Mouse (Mus musculus) lung, embryonic 14.5 days (tissue): ENCODE data around the gene 1700042G07Rik. TPM values are rescaled to one million over a fixed set of nuclear protein-coding genes. Genes with fewer than 3 reads are reported as not detected.

Source experiments
- ATAC-seq: fragments of 200-750 bp; cut with Nextera tagmentation; 2 replicates; pipeline ENCODE4 v1.8.0; 2017; ENCODE audit warnings: mild to moderate bottlenecking, moderate TSS enrichment, moderate library complexity; ENCODE audit not compliant: insufficient read depth
- DNase-seq: peaks from one replicate; pipeline ENCODE4 v3.0.0-alpha.2; 2015
- H3K27ac ChIP-seq: fragments of 300-500 bp; sonication (generic); 2 replicates; pipeline ENCODE4 v1.5.1; 2014; ENCODE audit warnings: low read depth, mild to moderate bottlenecking, moderate library complexity
- H3K27me3 ChIP-seq: fragments of 300-500 bp; sonication (generic); 2 replicates; pipeline ENCODE4 v1.6.1; 2014; ENCODE audit warnings: low read length, control low read depth; ENCODE audit not compliant: insufficient read depth
- H3K36me3 ChIP-seq: fragments of 300-500 bp; sonication (generic); 2 replicates; pipeline ENCODE4 v1.6.1; 2014; ENCODE audit warnings: control low read depth; ENCODE audit not compliant: insufficient read depth
- H3K4me1 ChIP-seq: fragments of 300-500 bp; sonication (generic); 2 replicates; pipeline ENCODE4 v1.6.1; 2014; ENCODE audit warnings: antibody characterized with exemption, control low read depth; ENCODE audit not compliant: insufficient read depth
- H3K4me2 ChIP-seq: fragments of 300-500 bp; sonication (generic); 2 replicates; pipeline ENCODE4 v1.6.1; 2014; ENCODE audit warnings: mild to moderate bottlenecking
- H3K4me3 ChIP-seq: fragments of 300-500 bp; sonication (generic); 2 replicates; pipeline ENCODE4 v1.5.1; 2014; ENCODE audit warnings: low read depth, low read length
- H3K9ac ChIP-seq: fragments of 300-500 bp; sonication (generic); 2 replicates; pipeline ENCODE4 v1.6.1; 2014
- H3K9me3 ChIP-seq: fragments of 300-500 bp; sonication (generic); 2 replicates; pipeline ENCODE4 v1.6.1; 2016; ENCODE audit warnings: low read depth, low read length, control low read depth
- CTCF ChIP-seq: IDR thresholded peaks from 2 replicates; pipeline ENCODE4 v1.5.1; 2016; ENCODE audit warnings: antibody characterized with exemption, low read depth
- WGBS: fragments of 180-500 bp; shearing (Covaris S2); extraction: QIAGEN DNeasy Blood & Tissue Kit; methylation state at CpG from one replicate; pipeline ENCODE4 v1.1.7; 2014; 5-methylcytosine and 5-hydroxymethylcytosine counted together
- polyA plus RNA-seq: library from polyadenylated mRNA; unstranded; fragments of >200 nt; fragmentation: Nextera tagmentation; extraction: Ambion mirVana; gene quantifications from 2 replicates; pipeline ENCODE4 v1.2.1, GENCODE M21; 2014

Gene 1700042G07Rik
- polyA plus RNA-seq, 1 experiment from 2014 or later, result not detected

- no peak for TF ChIP-seq CTCF
- H3K4me3 ChIP-seq, result no peak overlapping the region
- no peaks in the 10 kb centered on the region for H3K36me3 ChIP-seq
- ATAC-seq, result no peak
- peak; percentile 55 for DNase-seq
- no peaks in the 10 kb centered on the region for H3K9me3 ChIP-seq
- H3K4me2 ChIP-seq, result peak overlapping the region; percentile 40
- H3K9ac ChIP-seq, result no peak overlapping the region
- WGBS, result 5% methylated on average over 12 of the region's 12 CpGs
- H3K27me3 ChIP-seq, result no peaks in the 10 kb centered on the region
- H3K4me1 ChIP-seq, result no peaks in the 10 kb centered on the region
- no peak overlapping the region for H3K27ac ChIP-seq
Observed at GRCm38 (mm10) chr4:116182745-116183144, 9.6 kb downstream of the 1700042G07Rik start.

- WGBS, result 78% methylated on average over 4 of the region's 4 CpGs
- Histone ChIP-seq H3K27me3 (no peaks in the 10 kb centered on the region), H3K36me3 (no peaks in the 10 kb centered on the region), H3K9me3 (no peaks in the 10 kb centered on the region), H3K4me2 (no peak overlapping the region), H3K9ac (no peak overlapping the region), H3K4me3 (no peak overlapping the region), H3K4me1 (no peaks in the 10 kb centered on the region), H3K27ac (no peak overlapping the region)
- ATAC-seq (no peak), DNase-seq (no peak)
- TF ChIP-seq CTCF, result no peak
Observed at GRCm38 (mm10) chr4:116185083-116185482, 11.9 kb downstream of the 1700042G07Rik start.

- 35% methylated on average over 4 of the region's 4 CpGs for WGBS
- no peaks in the 10 kb centered on the region for H3K36me3 ChIP-seq
- DNase-seq (no peak), ATAC-seq (no peak)
- H3K27me3 ChIP-seq, result no peaks in the 10 kb centered on the region
- TF ChIP-seq CTCF, result no peak
- H3K9me3 ChIP-seq, result no peaks in the 10 kb centered on the region
- no peak overlapping the region for H3K4me2 ChIP-seq
- H3K4me1 ChIP-seq, result no peaks in the 10 kb centered on the region; the same call in 1 of the 2 replicates
- no peak overlapping the region for H3K9ac ChIP-seq
- no peak overlapping the region for H3K4me3 ChIP-seq
- H3K27ac ChIP-seq, result no peak overlapping the region
Observed at GRCm38 (mm10) chr4:116192286-116192835, 19.2 kb downstream of the 1700042G07Rik start.

- Histone ChIP-seq H3K4me2 (no peak overlapping the region), H3K27ac (no peak overlapping the region), H3K4me3 (no peak overlapping the region), H3K36me3 (no peaks in the 10 kb centered on the region), H3K9ac (no peak overlapping the region), H3K27me3 (no peaks in the 10 kb centered on the region), H3K9me3 (no peaks in the 10 kb centered on the region), H3K4me1 (no peaks in the 10 kb centered on the region; the same call in 1 of the 2 replicates)
- 38% methylated on average over 9 of the region's 9 CpGs for WGBS
- 0 out of 2 replicates have a peak, but pooled peaks have one; percentile 35 for ATAC-seq
- DNase-seq, result no peak
- TF ChIP-seq CTCF, result no peak
Observed at GRCm38 (mm10) chr4:116193583-116194383, 20.6 kb downstream of the 1700042G07Rik start.

DNA sequence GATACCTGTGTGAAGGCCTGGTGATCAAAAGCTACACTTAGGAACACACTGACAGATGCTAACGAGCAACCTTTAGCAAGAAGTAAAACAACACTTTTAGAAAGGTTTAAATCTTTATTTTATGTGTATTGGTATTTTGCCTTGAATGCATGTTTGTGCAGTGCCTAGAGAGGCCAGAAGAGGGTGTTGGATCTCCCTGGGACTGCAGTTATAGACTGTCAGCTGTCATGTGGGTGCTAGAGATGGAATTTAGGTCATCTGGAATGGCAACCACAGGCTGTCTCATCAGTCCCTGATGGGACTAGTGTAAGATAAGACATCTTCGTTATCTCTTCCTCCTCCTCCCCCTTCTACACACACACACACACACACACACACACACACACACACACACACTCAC is 25.2 kb downstream of the 1700042G07Rik start:
- no peak for ATAC-seq

GRCm38 (mm10) chr4:116204422-116204821 is 31.2 kb downstream of the 1700042G07Rik start:
- ATAC-seq, result no peak
- no peaks in the 10 kb centered on the region for H3K4me1 ChIP-seq
- 53% methylated on average over 3 of the region's 3 CpGs for WGBS
- H3K9me3 ChIP-seq, result no peaks in the 10 kb centered on the region
- DNase-seq, result no peak
- no peak overlapping the region for H3K4me3 ChIP-seq
- TF ChIP-seq CTCF, result no peak
- no peaks in the 10 kb centered on the region for H3K27me3 ChIP-seq
- H3K36me3 ChIP-seq, result no peaks in the 10 kb centered on the region
- H3K27ac ChIP-seq, result no peak overlapping the region
- no peak overlapping the region for H3K9ac ChIP-seq
- no peak overlapping the region for H3K4me2 ChIP-seq

More for the DNA sequence above, 25.2 kb downstream of the 1700042G07Rik start:
- Histone ChIP-seq H3K9me3 (no peaks in the 10 kb centered on the region), H3K27me3 (no peaks in the 10 kb centered on the region), H3K9ac (no peak overlapping the region), H3K36me3 (no peaks in the 10 kb centered on the region), H3K4me2 (no peak overlapping the region), H3K4me1 (no peaks in the 10 kb centered on the region), H3K4me3 (no peak overlapping the region), H3K27ac (no peak overlapping the region)
- WGBS, result 70% methylated on average over 2 of the region's 2 CpGs
- no peak for TF ChIP-seq CTCF
- DNase-seq, result no peak

GRCm38 (mm10) chr4:116206531-116206930 is 33.4 kb downstream of the 1700042G07Rik start:
- Histone ChIP-seq H3K4me3 (no peak overlapping the region), H3K9ac (no peak overlapping the region), H3K4me1 (no peaks in the 10 kb centered on the region), H3K27ac (no peak overlapping the region), H3K36me3 (no peaks in the 10 kb centered on the region), H3K9me3 (no peaks in the 10 kb centered on the region), H3K4me2 (no peak overlapping the region), H3K27me3 (no peaks in the 10 kb centered on the region)
- TF ChIP-seq CTCF, result no peak
- ATAC-seq (no peak), DNase-seq (no peak)
- WGBS, result 72% methylated on average over 4 of the region's 4 CpGs
